Mouse (Mus musculus) regulatory T cell (primary cell): Measurements from ENCODE around the gene Ncapd3.

Experiments used
- in situ Hi-C: fragments of 300-600 bp; cut with MboI, MseI; formaldehyde crosslinking; loops from one replicate; pipeline ENCODE4 v1.15.1; 2025; ENCODE audit warnings: high pct_unique_total_duplicates

Gene Ncapd3

GRCm38 (mm10) chr9:27029828-27030762 lies at the start of gene Ncapd3, which contains the start of gene Vps26b:
Gene Ncapd3, plus strand, starts transcription at chr9:27030175.
Gene Vps26b, minus strand, starts transcription at chr9:27030065.
- in situ Hi-C loops: loop anchor here (25.0 kb wide), 1 partner anchor 1743 kb away; no protein-coding TSS in a partner anchor

GRCm38 (mm10) chr9:26985090-26985613 lies 44.8 kb upstream of the Ncapd3 start:
- in situ Hi-C loops: no loop called here

- in situ Hi-C loops: no loop called here
These were observed 44.2 kb upstream of the Ncapd3 start for GRCm38 (mm10) chr9:26985668-26986277.

DNA sequence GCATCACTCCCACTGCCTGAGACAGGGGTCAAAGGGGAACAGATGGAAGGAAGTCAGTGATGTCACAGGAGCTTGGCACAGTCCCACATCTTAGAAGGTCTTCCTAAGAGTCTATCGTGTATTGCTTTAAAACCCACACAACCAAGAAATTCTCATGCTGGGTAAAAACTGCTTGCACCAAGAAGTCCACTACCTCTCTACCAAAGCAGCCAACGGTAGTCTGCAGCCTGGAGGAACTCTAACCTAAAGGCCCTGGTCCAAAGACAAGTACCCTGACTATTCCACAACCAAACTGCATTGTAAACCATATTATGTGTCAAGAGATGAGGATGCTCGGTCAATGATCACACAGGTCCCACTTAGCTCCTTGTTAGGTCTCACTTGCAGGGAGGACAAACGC lies 39.8 kb upstream of the Ncapd3 start:
- in situ Hi-C loops: no loop called here

DNA sequence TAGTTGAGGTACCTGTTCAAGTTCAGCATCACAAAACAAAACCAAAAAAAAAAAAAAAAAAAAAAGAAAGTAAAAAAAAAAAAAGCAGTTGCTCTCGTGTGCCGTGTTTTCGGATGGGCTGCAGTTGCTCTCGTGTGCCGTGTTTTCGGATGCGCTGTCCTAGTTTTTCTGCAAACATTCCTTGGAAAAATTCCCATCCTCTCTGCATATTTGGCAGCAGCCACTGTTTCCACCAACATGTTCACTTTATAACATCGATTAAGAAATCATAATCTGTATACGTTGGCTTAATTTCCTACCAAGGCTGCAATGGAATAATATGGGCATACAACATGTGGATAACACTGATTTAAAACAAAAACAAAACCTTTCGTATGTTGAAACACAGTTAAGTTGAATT lies 36.9 kb upstream of the Ncapd3 start:
- in situ Hi-C loops: no loop called here

DNA sequence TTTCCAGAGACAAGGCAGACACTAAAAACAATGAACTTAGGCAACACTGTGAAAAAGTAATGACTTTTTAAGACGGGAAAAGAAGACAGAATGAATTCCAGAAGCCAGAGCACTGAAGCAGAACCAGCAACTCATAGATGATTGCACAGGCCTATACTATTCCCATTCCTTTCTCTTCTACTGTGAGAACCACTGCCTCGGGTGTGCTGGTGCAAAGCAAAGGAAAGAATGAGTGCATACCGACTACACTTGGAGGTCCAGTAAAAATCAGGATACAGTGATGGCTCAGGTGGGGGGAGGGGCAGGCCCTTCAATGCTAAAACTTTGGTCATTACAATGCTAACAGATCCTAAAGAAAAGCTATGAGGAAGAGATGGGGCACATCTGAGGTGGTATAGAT lies 36.1 kb upstream of the Ncapd3 start:
- in situ Hi-C loops: no loop called here

DNA sequence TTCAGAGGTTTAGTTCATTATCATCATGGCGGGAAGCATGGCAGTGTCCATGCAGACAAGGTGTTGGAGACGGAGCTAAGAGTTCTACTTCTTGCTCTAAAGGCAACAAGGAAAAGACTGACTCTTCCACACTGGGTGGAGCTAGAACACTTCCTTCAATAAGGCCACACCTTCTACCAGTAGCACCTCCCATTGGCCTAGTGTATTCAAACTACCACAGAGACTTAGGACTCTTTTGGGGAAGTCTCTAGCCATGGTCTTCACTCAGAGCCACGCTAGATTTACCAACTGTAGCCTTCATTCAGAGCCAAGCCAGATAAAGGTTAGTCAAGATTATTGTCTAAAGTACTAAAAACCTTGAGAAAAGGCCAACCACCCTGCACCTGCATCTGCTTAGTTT lies 32.9 kb upstream of the Ncapd3 start:
- in situ Hi-C loops: no loop called here

GRCm38 (mm10) chr9:26997501-26997900 lies 32.5 kb upstream of the Ncapd3 start:
- in situ Hi-C loops: no loop called here

DNA sequence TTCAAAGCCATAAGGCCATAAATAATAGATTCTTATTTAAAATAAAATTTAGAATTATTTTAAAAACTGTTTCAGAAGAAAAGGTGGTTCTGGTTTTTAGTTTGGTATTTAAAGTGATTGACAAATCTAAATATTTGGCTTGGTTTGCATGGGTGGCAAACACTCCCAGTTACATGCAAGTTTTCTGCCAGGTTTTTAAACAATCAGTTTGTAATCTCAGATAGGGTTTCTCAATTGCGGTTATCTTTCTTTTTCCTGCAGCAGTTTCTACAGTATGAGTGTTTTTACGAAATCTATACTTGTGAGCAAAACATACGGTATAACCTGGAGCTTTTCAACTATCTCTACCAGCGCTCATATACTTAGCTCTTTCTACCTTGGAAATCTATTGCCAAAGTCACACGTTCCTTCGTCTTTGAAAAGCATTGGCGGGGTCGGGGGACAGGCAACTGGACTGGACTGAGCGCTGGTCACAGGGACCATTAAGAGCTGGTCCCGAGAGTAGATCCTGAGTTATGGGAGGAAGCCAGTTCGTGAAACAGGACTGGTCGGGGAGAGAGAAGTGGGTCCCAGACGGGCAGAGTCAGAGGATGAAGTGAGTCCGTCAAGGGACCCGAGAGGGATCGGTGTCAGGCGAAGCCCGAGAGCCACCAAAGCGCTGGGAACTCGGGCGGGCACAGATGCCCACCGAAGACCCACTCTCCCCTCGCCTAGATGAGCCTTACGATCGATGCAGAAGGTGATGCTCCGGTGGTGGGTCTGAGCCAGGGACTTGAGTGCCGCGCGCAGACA lies 31.1 kb upstream of the Ncapd3 start:
- in situ Hi-C loops: no loop called here

- in situ Hi-C loops: no loop called here
These were observed 30.2 kb upstream of the Ncapd3 start, which contains the start of the genes Acad8 and Thyn1 for GRCm38 (mm10) chr9:26999461-27000395. Gene Acad8, minus strand, starts transcription at chr9:26999566. Gene Thyn1, plus strand, starts transcription at chr9:26999710.

GRCm38 (mm10) chr9:27005231-27005630 lies 24.7 kb upstream of the Ncapd3 start:
- in situ Hi-C loops: no loop called here

GRCm38 (mm10) chr9:27005933-27006332 lies 24.0 kb upstream of the Ncapd3 start:
- in situ Hi-C loops: no loop called here

DNA sequence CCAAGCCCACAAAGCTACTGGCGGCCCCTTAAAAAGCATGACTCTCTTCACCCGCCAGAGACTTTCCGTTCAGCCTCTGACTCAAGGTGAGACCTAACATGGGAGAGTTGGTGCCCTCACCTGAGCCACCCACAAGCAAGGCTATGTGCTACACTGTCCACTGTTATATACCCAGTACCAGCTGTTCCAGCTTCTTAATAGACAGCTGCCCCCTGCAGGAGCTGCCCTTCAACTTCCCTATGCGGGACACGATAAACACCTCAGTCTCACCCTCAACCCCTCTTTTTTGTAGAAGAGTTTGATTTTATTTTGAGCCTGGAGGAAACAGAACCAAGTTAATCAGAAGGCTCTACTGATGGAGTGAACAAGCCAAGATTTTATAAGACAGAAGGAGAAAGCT lies 23.1 kb upstream of the Ncapd3 start:
- in situ Hi-C loops: no loop called here

- in situ Hi-C loops: no loop called here
These were observed 20.7 kb upstream of the Ncapd3 start for GRCm38 (mm10) chr9:27009231-27009630.

GRCm38 (mm10) chr9:27011572-27011971 lies 18.4 kb upstream of the Ncapd3 start:
- in situ Hi-C loops: no loop called here

DNA sequence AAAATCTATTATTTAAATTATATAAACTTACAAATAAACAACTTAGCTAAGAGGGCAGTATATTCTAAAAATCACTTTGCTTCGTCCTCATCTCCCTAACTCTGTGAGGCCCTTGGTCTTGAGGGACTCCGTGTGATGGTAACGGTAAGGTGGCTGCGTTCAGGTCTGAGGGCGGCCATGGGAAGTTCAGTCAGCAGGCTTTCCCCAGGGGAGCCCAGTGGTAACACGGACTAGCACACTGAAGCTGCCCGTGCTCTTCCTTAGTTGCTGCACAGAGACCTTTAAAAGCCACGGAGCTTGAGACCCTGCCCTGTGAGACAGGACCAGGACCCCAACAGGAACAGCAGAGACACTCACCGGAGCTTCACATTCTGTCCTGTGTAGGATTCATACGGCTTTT lies 11.0 kb upstream of the Ncapd3 start:
- in situ Hi-C loops: no loop called here

- in situ Hi-C loops: no loop called here
These were observed 6.3 kb upstream of the Ncapd3 start for GRCm38 (mm10) chr9:27023681-27024080.

DNA sequence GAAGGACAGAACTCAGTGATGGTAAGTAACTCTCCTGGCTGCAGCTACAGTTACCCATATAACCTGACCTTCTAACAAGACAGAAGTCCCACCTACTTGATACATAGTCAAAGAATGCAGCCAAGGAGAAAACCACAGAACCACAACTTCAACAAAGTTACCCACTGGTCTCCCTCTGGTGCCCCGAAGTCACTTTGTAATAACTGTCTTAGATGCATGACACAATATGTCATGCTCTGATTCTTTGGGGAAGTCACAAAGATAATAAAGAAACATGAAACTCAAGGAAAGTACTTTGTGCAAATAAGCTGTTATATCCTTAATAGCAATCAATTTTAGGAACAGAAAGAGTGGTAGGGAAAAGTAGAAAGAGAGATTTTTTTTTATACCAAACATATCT lies 3.3 kb upstream of the Ncapd3 start:
- in situ Hi-C loops: loop anchor here (25.0 kb wide), 1 partner anchor 1739 kb away; no protein-coding TSS in a partner anchor

GRCm38 (mm10) chr9:27029022-27029827 lies 750 bp upstream of the Ncapd3 start:
- in situ Hi-C loops: loop anchor here (25.0 kb wide), 1 partner anchor 1742 kb away; no protein-coding TSS in a partner anchor

GRCm38 (mm10) chr9:27030763-27031100 lies 757 bp downstream of the Ncapd3 start:
- in situ Hi-C loops: loop anchor here (25.0 kb wide), 1 partner anchor 1743 kb away; no protein-coding TSS in a partner anchor
